Mouse (Mus musculus) monocyte, adult 59 days (primary cell): ENCODE data around the gene Gm47289. TPM values are rescaled to one million over a fixed set of nuclear protein-coding genes. Genes with fewer than 3 reads are reported as not detected.

Experiments
- total RNA-seq, 2 experiments: library from RNA; stranded (reverse); gene quantifications; one replicate each; pipeline ENCODE4 v1.2.4; 2023

Gene Gm47289
- total RNA-seq, result not detected

DNA sequence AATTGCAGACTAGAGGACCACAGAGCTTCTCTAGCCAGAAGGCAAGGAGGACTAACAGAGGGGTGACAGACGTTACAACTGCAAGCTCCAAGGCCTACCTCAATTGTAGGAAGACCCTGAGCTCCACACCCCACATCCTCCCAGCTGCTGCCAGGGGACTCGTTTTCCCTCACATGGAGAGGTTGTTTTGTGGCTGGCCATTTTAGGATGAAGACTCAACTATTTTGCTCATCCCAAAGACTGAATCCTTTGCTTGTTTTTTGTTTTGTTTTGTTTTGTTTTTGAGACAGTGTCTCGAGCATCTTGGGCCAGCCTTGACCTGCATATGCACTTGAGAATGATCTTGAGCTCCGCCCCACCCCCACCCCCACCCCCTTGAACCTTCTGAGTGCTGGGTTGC lies at the start of gene Gm47289:
Gene Gm47289 (plus strand): TSS at position 301 of the 400 bp plus-strand sequence.

DNA sequence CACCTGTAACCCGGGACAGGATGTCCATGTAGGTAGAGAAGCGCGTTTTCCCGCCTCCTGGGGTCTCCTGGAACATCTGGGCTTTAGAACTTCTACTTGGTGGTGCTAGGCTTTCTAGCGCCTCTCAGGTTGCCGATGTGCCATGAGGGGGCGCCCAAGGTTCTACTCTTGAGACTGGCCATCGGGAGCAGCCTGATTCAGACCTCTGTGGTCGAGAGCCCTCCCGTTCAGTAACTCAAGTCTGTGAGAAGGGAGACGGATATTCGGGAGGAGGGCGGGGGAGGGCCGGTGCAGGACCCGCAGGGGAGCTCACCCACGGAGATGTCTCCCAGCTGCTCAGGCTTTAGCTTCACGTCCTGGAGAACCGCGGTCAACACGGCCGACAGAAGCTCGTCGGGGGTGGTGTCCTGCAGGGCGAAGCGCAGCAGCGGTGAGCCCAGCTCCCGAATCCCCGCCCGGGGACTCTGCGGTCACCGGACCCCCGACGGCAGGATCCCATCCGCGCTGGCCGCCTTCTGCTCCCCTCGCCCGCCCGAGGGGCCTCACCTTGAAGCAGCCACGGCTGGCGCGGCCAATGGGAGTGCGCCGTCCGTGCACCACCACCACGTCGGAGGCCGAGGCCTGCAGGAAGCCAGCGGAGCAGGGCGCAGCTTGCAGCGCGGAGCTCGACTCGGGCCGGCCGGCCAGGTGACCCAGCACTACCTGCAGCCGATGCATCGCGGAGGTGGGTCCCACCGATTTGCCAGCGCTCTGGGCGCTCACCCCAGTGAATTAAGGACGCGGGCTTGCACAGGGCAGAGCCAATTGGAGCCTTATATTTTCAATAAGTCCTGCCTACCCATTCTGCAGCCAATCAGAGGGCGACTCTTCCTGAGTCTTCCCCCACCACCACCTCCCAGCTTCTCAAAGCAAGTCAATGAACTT lies 2.4 kb upstream of the Gm47289 start, which contains the start of gene Acaa1b:
Gene Acaa1b (minus strand): TSS at position 816 of the 924 bp plus-strand sequence.

DNA sequence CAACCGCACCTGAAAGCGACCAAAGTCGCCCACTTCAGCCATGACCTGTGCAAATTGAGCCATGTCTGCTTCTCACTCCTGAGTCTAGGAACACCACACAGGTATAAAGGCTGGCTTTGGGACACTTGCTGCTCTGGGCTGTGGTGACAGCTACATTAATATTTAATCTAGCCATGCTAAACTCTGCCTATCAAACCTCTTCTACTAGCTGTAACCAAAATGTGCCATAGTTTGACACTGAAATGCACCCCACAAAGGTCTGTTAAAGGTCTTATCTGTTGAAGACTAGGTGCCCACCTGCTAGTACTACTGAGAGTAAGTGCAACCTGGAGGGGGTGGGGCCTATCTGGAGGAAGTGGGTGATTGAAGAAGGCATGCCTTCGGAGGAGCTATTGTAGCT lies 50.0 kb downstream of the Gm47289 start, which contains the start of gene Slc22a13:
Gene Slc22a13 (minus strand): TSS at position 101 of the 400 bp plus-strand sequence.

Other genes with a start within 250 kb of the Gm47289 start
- gene Ctdspl, start 232.7 kb upstream of the Gm47289 start, total RNA-seq, result 10 to 100 TPM in 1 of 2 experiments, 1 to 10 TPM in 1; 9.9 to 14.4 TPM
- 10 to 100 TPM; 32.9 to 41.9 TPM for gene Vill, start 106.4 kb upstream of the Gm47289 start, total RNA-seq
- 1 to 10 TPM; 5.5 to 6.2 TPM for gene Plcd1, start 65.7 kb upstream of the Gm47289 start, total RNA-seq
- gene Dlec1, start 56.7 kb upstream of the Gm47289 start, total RNA-seq, result under 1 TPM; 0.39 to 0.52 TPM
- gene Acaa1b, start 2.1 kb upstream of the Gm47289 start, total RNA-seq, result 1 to 10 TPM; 1.1 to 1.3 TPM
- under 1 TPM in 1 of 2 experiments, not detected in 1; 0.24 TPM for gene Slc22a13, start 49.9 kb downstream of the Gm47289 start, total RNA-seq
- gene Oxsr1, start 163.3 kb downstream of the Gm47289 start, total RNA-seq, result 10 to 100 TPM; 37.3 to 40.8 TPM
- 10 to 100 TPM; 71.9 to 80.1 TPM for gene Acaa1a, start 180.5 kb downstream of the Gm47289 start, total RNA-seq
- 100 to 1,000 TPM; 107 to 123 TPM for gene Myd88, start 182.2 kb downstream of the Gm47289 start, total RNA-seq
- 1 to 10 TPM; 2.8 to 3.0 TPM for gene Xylb, start 198.2 kb downstream of the Gm47289 start, total RNA-seq
- not detected for gene Slc22a14, start 206.4 kb downstream of the Gm47289 start, total RNA-seq
- 1 to 10 TPM; 5.4 to 7.9 TPM for gene Acvr2b, start 243.0 kb downstream of the Gm47289 start, total RNA-seq